Mouse (Mus musculus): Measurements from ENCODE around the gene Erbb2.

DNA sequence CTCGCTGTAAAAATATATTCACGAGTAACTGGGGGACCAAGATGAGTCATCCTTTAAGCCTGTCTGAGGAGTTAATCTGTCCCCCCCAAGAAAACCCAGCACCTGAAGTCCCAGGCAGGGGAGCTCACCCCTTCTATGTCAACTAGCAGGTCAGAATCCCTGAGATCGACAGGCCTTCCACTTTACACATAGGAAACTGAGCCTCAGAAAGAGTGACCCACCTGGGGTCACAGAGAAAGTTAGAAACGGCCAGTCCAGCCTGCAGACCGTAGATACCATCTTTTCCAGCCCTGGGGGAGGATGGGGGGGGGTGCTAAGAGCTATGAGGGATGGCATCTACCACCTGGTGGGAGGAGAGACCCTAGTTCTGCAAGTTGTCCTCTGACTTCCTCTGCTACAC lies 44.3 kb downstream of the Erbb2 start:
- TF ChIP-seq CTCF (IDR thresholded peaks at IDR 0.05; ENCODE audit: low read depth), result no peak
- TF ChIP-seq EP300 (optimal IDR thresholded peaks at IDR 0.05), result no peak
